Mouse (Mus musculus) midbrain, embryonic 13.5 days (tissue): Measurements from ENCODE around the gene Ms4a18. TPM values are rescaled to one million over a fixed set of nuclear protein-coding genes. Genes with fewer than 3 reads are reported as not detected.

ENCODE experiments used
- ATAC-seq: fragments of 200-750 bp; cut with Nextera tagmentation; 2 replicates; pipeline ENCODE4 v1.8.0; 2017; ENCODE audit warnings: mild to moderate bottlenecking, moderate TSS enrichment, moderate library complexity
- H3K27ac ChIP-seq: fragments of 300-500 bp; sonication (generic); 2 replicates; pipeline ENCODE4 v1.5.1; 2015; ENCODE audit warnings: inconsistent platforms, mild to moderate bottlenecking, moderate library complexity
- H3K27me3 ChIP-seq: fragments of 300-500 bp; sonication (generic); 2 replicates; pipeline ENCODE4 v1.6.1; 2015; ENCODE audit warnings: mild to moderate bottlenecking, inconsistent platforms
- H3K36me3 ChIP-seq: fragments of 300-500 bp; sonication (generic); 2 replicates; pipeline ENCODE4 v1.6.1; 2015; ENCODE audit warnings: mild to moderate bottlenecking, inconsistent platforms
- H3K4me1 ChIP-seq: fragments of 300-500 bp; sonication (generic); replicated peaks from 2 replicates; pipeline ENCODE4 v1.6.1; 2015; ENCODE audit warnings: inconsistent platforms
- H3K4me2 ChIP-seq: fragments of 300-500 bp; sonication (generic); replicated peaks from 2 replicates; pipeline ENCODE4 v1.6.1; 2015; ENCODE audit warnings: moderate library complexity, mild to moderate bottlenecking, inconsistent platforms
- H3K4me3 ChIP-seq: fragments of 300-500 bp; sonication (generic); replicated peaks from 2 replicates; pipeline ENCODE4 v1.5.1; 2015; ENCODE audit warnings: mild to moderate bottlenecking, inconsistent platforms
- H3K9ac ChIP-seq: fragments of 300-500 bp; sonication (generic); replicated peaks from 2 replicates; pipeline ENCODE4 v1.6.1; 2015; ENCODE audit warnings: mild to moderate bottlenecking, inconsistent platforms
- H3K9me3 ChIP-seq: fragments of 300-500 bp; sonication (generic); 2 replicates; pipeline ENCODE4 v1.6.1; 2016; ENCODE audit warnings: mild to moderate bottlenecking, inconsistent platforms
- WGBS: fragments of 180-500 bp; shearing (Covaris S2); methylation state at CpG from one replicate; pipeline ENCODE4 v1.1.7; 2015; 5-methylcytosine and 5-hydroxymethylcytosine counted together
- polyA plus RNA-seq: library from polyadenylated mRNA; unstranded; fragments of >200 nt; fragmentation: Nextera tagmentation; extraction: Ambion mirVana; gene quantifications from 2 replicates; pipeline ENCODE4 v1.2.1, GENCODE M21; 2015

Ms4a18 gene
- polyA plus RNA-seq, 1 experiment from 2014 or later: not detected

DNA sequence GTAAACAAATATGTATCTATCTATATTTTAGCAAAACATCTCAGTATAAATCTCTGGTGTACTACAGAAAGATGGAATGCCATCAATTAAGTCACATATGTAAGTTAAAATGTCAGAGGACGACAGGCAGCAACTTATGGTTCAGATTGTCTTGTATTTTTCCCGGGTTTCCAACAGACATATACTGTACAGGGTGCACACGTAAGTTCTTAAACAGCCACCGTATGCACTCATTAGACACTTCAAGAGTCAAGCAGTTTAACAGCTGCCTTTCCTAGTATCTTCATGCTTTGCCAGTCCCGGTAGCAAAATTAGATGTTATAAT lies 26.8 kb upstream of the Ms4a18 start:
- WGBS: 34% methylated on average over 5 of the region's 5 CpGs
- H3K4me3 ChIP-seq: peak overlapping the region; percentile 40
- peak; percentile 75 for ATAC-seq
- peak overlapping the region; percentile 59 for H3K4me2 ChIP-seq
- H3K27ac ChIP-seq: no peak overlapping the region
- no peaks in the 10 kb centered on the region for H3K9me3 ChIP-seq
- H3K27me3 ChIP-seq: 0 out of 2 replicates have a peak, but pooled peaks cover 4% of the 10 kb centered on the region
- no peaks in the 10 kb centered on the region for H3K4me1 ChIP-seq
- peak overlapping the region; percentile 44; the same call in 1 of the 2 replicates for H3K9ac ChIP-seq
- H3K36me3 ChIP-seq: no peaks in the 10 kb centered on the region

DNA sequence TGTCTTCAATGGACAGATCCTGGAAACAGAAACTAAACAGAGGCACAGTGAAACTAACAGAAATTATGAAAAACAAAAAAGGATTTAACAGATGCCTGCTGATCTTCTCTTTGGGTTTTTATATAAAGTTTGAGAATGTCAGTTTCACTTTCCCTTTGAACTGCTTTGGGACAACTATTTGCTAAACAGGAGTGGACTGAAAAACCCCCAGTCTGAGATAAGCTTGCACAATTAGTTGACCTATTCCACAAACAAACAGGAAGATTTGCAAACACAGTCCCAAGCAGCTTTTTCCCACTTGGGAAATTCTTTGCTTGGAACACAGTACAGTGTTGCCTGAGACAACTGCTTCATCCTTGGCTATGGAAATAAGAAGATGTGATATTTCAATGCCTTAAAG lies 19.7 kb upstream of the Ms4a18 start:
- Histone ChIP-seq H3K9ac (no peak overlapping the region), H3K4me3 (no peak overlapping the region), H3K27ac (no peak overlapping the region), H3K36me3 (no peaks in the 10 kb centered on the region), H3K9me3 (no peaks in the 10 kb centered on the region), H3K27me3 (no peaks in the 10 kb centered on the region), H3K4me2 (no peak overlapping the region), H3K4me1 (no peaks in the 10 kb centered on the region)
- ATAC-seq: no peak

DNA sequence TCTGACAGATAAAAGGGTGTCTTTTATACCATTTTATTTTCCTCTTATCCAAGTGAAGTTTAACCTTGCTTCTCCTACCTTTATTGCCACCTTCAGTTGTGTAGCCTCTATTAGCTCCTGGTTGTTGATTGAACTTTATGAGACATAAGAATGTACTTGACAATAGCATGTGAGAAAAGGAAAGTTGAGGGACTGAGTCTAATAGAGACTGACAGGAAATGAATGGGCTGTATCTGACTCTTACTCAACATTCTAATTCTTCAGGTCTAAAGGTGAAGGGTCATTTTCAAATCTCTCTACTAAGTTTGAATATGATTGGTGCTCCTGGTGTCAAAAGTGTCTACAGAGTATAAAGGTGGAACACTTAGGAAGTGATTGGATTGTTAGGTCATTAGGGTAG lies 4.6 kb upstream of the Ms4a18 start:
- Histone ChIP-seq H3K4me3 (no peak overlapping the region), H3K27me3 (no peaks in the 10 kb centered on the region), H3K36me3 (no peaks in the 10 kb centered on the region), H3K4me2 (no peak overlapping the region), H3K4me1 (no peaks in the 10 kb centered on the region), H3K27ac (no peak overlapping the region), H3K9ac (no peak overlapping the region), H3K9me3 (no peaks in the 10 kb centered on the region)
- ATAC-seq: no peak

DNA sequence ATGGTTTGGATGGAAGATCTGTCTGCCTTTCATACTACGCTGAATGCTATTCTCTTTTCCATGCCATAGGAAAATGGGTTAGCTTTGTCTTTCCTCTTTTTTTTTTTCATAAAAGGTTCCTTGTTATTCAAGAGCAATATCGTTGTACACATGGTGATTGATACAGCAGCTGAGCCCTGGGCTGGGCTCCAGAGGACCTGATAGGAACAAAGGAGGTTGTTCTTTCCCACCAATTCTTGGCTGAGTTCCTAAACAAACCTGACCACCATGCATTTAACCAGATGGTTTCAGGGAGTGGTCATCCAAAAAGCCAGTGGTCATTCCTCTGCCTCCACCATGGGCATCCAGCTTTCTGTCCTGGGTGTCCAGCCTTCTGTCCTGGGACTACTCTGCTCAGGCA lies 580 bp downstream of the Ms4a18 start:
- Histone ChIP-seq H3K27me3 (no peaks in the 10 kb centered on the region), H3K36me3 (no peaks in the 10 kb centered on the region), H3K9ac (no peak overlapping the region), H3K4me1 (no peaks in the 10 kb centered on the region), H3K4me3 (no peak overlapping the region), H3K27ac (no peak overlapping the region), H3K4me2 (no peak overlapping the region), H3K9me3 (no peaks in the 10 kb centered on the region)
- no peak for ATAC-seq
- 73% methylated on average over 2 of the region's 2 CpGs for WGBS

DNA sequence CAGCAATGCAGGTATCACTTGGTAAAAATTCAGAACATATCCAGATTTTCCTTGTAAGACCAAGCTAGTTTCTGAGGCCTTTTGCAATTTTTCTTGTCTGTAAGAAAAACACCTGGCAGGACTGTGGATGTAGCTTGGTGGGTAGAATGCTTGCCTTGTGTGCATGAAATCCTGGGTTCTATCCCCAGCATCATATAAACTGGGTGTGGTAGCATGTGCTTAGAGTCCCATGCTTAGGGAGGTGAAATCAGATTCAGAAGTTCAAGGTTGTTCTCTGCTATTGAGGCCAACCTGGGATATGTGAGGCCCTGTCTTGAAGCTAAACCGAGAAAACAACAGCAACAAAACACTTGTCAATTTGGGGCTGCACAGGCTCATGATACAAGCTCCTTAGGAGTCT lies 1.8 kb downstream of the Ms4a18 start:
- H3K4me1 ChIP-seq: no peaks in the 10 kb centered on the region
- H3K9ac ChIP-seq: no peak overlapping the region
- WGBS: 82% methylated on average over 1 of the region's 1 CpGs
- no peak overlapping the region for H3K4me2 ChIP-seq
- no peaks in the 10 kb centered on the region for H3K36me3 ChIP-seq
- H3K9me3 ChIP-seq: no peaks in the 10 kb centered on the region
- no peak overlapping the region for H3K4me3 ChIP-seq
- H3K27me3 ChIP-seq: no peaks in the 10 kb centered on the region
- no peak overlapping the region for H3K27ac ChIP-seq
- ATAC-seq: no peak

DNA sequence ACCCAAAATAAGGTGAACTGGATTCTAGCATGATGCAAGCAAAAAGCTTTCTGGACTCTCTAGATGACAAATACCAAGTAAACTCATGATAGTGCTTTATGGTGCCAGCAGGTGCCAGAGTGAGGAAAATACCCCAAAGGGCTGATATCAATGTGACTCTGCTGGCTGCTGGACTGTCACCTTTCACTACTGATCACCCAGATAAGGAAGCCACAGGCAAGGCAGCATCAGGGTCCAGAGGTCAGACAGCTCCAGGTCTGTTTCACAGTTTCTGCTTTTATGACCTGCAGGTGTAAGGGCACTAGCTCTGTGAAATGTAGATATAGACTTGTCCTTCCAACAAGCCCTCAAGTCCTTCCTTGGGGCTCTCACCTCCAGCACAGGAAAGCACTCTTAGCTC lies 2.4 kb downstream of the Ms4a18 start:
- Histone ChIP-seq H3K9ac (no peak overlapping the region), H3K27ac (no peak overlapping the region), H3K27me3 (no peaks in the 10 kb centered on the region), H3K9me3 (no peaks in the 10 kb centered on the region), H3K4me1 (no peaks in the 10 kb centered on the region), H3K4me2 (no peak overlapping the region), H3K4me3 (no peak overlapping the region), H3K36me3 (no peaks in the 10 kb centered on the region)
- ATAC-seq: no peak

DNA sequence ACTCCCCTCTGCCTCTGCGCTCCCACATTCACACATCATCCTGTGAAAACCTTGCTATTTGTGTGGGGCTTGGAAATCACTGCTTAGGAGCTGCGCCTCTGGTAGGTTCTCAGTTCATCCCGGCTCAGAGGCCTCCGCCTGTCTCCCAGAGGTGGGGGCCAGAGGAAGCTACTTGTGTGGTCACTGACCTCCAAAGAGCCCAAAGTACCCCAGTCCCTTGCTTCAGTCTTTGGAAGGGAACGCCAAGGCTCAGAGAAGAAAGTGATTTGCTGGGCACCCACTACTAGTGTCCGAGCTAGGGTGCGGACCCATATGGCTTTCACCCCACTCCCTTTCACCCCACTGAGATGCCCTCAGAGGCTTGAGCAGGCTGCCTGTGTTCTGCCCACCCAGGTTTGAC lies 24.7 kb downstream of the Ms4a18 start, which contains the start of gene Ms4a15:
Gene Ms4a15 (minus strand): TSS at position 101 of the 400 bp plus-strand sequence.
- Histone ChIP-seq H3K4me2 (no peak within 1 kb of the TSS), H3K9ac (no peak within 1 kb of the TSS), H3K4me1 (no peaks in the 10 kb centered on the region), H3K9me3 (no peaks in the 10 kb centered on the region), H3K36me3 (no peaks in the 10 kb centered on the region), H3K4me3 (no peak within 1 kb of the TSS), H3K27ac (no peak within 1 kb of the TSS), H3K27me3 (no peaks in the 10 kb centered on the region)
- 0 out of 2 replicates have a peak, but pooled peaks have one; percentile 20 for ATAC-seq
- 89% methylated on average over 7 of the region's 7 CpGs for WGBS

DNA sequence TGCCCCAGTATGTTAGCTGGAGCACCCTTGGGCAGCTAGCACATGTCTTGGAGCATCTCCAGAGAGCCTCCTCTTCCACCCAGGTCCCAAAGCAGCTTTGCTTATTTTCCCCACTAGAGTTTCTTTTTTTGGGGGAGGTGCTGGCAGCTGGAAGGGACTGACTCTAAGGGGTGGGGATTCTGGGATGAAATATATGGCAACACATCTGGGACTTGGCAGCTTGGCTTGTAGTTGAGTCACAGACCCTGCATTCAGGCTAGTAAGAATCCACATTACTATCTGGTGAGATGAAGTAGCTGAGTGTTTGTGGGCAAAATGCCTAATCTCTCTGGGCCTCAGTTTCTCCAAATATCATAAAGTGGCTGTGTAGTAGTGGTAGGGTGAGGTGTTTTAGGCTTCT lies 25.9 kb downstream of the Ms4a18 start:
- Histone ChIP-seq H3K9me3 (no peaks in the 10 kb centered on the region), H3K36me3 (no peaks in the 10 kb centered on the region), H3K9ac (no peak overlapping the region), H3K27me3 (no peaks in the 10 kb centered on the region), H3K4me2 (no peak overlapping the region), H3K27ac (no peak overlapping the region), H3K4me1 (no peaks in the 10 kb centered on the region), H3K4me3 (no peak overlapping the region)
- ATAC-seq: no peak

DNA sequence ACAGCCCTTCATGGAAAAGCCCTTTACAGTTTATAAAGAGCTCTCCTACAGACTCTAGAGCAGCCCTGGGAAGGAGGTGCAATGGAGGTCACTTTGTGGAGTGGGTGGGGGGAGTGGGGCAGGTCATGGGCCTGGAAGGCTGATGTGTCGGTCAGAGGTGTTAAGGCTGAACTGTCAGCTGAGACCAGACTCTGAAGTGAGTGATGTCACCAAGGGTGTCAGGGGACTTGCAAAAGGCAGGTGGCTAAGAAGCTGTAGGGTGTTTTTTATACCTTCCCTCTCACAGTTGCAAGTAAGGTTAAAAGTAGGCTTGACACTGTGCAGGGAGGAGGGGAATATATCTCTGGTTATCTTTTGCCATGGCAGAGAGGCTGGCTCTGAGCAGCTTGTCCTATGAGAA lies 27.1 kb downstream of the Ms4a18 start:
- ATAC-seq: no peak
- H3K4me2 ChIP-seq: no peak overlapping the region
- no peak overlapping the region for H3K9ac ChIP-seq
- no peaks in the 10 kb centered on the region for H3K27me3 ChIP-seq
- no peak overlapping the region for H3K4me3 ChIP-seq
- no peak overlapping the region for H3K27ac ChIP-seq
- H3K4me1 ChIP-seq: no peaks in the 10 kb centered on the region
- no peaks in the 10 kb centered on the region for H3K9me3 ChIP-seq
- H3K36me3 ChIP-seq: no peaks in the 10 kb centered on the region
- WGBS: 74% methylated on average over 1 of the region's 1 CpGs

DNA sequence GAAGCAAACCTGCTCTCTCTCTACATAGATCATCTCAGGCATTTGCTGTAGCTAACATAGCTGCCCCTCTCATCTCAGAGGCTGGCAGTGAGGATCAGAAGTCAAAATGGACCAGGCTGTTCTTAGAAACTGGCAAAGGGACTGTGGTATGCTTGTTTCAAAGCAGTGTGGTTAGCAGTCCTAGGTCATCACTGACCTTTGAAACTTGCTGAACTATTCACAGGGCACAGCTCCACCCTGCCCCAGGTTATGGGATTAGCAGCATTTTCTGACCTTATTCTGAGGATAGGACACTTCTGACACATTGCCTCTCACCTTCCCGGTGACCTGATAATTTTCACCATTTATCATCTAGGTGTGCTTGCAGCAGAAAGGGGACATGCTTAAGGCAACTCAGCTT lies 29.3 kb downstream of the Ms4a18 start:
- Histone ChIP-seq H3K27ac (no peak overlapping the region), H3K9ac (no peak overlapping the region), H3K9me3 (no peaks in the 10 kb centered on the region), H3K4me3 (no peak overlapping the region), H3K36me3 (no peaks in the 10 kb centered on the region), H3K4me1 (no peaks in the 10 kb centered on the region), H3K4me2 (no peak overlapping the region), H3K27me3 (no peaks in the 10 kb centered on the region)
- ATAC-seq: no peak
- 100% methylated on average over 1 of the region's 1 CpGs for WGBS

DNA sequence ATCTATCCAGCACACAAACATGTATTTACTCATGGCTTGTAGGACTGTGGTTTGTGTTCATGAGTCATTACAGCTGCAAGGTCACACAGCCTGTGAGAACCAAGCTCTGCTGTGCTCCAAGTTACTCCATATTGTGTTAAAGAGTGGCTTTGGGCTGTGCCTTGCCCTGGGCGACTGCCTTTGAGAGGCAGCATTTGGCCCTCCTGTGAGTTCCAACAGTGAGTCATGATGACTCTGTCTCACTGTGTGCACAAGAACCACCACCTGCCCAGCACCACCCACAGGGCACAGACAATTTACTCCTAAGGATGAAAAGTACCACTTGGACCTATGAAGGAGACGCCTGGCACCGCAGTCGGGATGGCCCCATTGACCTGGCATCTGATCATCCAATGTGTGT lies 31.9 kb downstream of the Ms4a18 start:
- WGBS: 95% methylated on average over 4 of the region's 4 CpGs
- no peaks in the 10 kb centered on the region for H3K9me3 ChIP-seq
- H3K36me3 ChIP-seq: no peaks in the 10 kb centered on the region
- no peak overlapping the region for H3K9ac ChIP-seq
- H3K27me3 ChIP-seq: 0 out of 2 replicates have a peak, but pooled peaks cover 5% of the 10 kb centered on the region
- H3K27ac ChIP-seq: no peak overlapping the region
- no peak overlapping the region for H3K4me3 ChIP-seq
- ATAC-seq: no peak
- H3K4me2 ChIP-seq: no peak overlapping the region
- H3K4me1 ChIP-seq: no peaks in the 10 kb centered on the region

DNA sequence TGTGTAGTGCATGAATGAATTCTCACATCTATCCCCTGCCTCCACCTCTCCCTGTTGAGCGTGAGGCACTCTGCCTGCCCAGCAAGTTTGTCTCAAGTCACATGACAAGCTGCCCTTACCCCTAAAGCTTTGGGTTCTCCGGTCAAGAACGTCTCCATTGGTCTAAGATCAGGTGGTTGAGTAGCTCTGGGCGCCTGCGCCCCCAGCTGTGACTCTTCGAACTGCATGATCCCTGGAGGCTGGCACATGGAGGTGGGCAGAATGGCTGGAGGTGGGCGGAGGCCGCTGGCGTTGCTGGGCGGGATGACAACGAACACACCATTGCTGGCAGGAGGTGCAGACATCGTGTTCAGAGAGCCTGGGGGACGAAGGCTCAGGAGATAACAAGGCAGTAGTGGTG lies 33.3 kb downstream of the Ms4a18 start:
- no peaks in the 10 kb centered on the region for H3K4me1 ChIP-seq
- no peaks in the 10 kb centered on the region for H3K36me3 ChIP-seq
- ATAC-seq: no peak
- no peak overlapping the region for H3K4me2 ChIP-seq
- H3K27ac ChIP-seq: no peak overlapping the region
- H3K4me3 ChIP-seq: no peak overlapping the region
- 0 out of 2 replicates have a peak, but pooled peaks cover 5% of the 10 kb centered on the region for H3K27me3 ChIP-seq
- no peaks in the 10 kb centered on the region for H3K9me3 ChIP-seq
- H3K9ac ChIP-seq: no peak overlapping the region
- WGBS: 81% methylated on average over 13 of the region's 13 CpGs

DNA sequence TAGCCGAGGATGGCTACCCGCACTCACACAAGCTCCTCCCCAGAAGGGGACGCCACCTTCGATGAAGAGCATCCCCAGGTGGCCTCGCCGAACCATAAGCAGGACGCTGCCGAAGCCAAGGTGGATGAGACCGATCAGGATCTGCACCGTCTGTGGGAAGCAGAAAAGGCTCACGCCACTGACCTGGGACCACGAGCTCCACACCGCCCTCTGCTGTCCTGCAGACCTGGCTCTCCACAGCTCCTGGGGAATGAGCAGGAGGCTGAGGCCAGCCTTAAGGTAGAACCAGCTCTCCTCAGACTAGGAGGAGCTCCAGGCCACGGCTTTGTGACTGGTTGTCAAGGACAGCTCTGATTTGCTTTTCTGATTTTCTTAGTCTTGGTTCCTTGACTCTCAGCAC lies 34.7 kb downstream of the Ms4a18 start:
- Histone ChIP-seq H3K36me3 (no peaks in the 10 kb centered on the region), H3K4me2 (0 out of 2 replicates have a peak overlapping the region, but pooled peaks have one; percentile 27), H3K9me3 (no peaks in the 10 kb centered on the region), H3K9ac (no peak overlapping the region), H3K27me3 (0 out of 2 replicates have a peak, but pooled peaks cover 5% of the 10 kb centered on the region), H3K4me1 (no peaks in the 10 kb centered on the region), H3K27ac (no peak overlapping the region), H3K4me3 (no peak overlapping the region)
- WGBS: 23% methylated on average over 14 of the region's 14 CpGs
- no peak for ATAC-seq
